Mouse (Mus musculus) urinary bladder, adult 18-20 months (tissue): ENCODE measurements around the gene Immp2l.

Source experiments
- DNase-seq, 2 experiments: peaks; one replicate each; pipeline ENCODE4 v3.0.0; 2022; ENCODE audit warnings: low spot score in 2 of 2, mixed read lengths in 2 of 2

Immp2l gene

DNA sequence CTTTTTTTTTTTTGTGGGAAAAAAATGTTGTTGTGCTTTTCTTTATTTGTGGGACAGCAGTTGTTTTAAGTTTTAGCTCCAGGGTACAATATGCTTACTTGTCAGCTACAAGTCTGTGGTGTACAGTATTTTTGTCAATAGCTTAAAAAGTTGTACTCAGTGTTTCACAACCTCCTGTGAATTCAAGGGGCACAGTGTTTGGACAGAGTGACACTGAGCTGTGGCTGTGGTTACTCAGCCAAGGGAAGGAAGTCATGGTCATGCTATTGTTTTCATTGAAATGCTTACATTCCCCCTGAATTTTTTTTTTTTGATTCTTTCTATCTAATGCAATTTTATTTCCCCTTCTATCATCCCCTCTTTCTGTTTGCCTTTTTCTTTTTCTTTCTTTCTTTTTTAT, 159.0 kb downstream of the Immp2l start:
- DNase-seq = no peak

DNA sequence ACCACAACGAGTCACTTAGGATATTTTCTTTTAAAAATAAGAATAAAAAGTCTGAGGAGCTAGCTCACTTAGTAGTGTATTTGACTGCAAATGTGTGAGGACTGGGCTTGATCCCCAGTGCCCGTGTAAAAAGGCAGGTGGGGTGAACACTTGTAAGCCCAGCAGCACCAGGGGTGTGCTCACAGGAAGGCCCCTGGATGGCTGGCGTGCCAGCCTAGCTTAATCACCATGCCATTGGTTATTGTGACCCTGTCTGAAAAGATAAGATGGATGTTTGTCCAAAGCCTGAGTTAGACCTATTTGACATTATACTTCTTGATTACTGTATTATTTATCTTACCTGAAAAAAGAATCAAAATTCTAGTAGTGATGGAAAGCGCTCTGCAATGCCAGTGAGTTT, 161.2 kb downstream of the Immp2l start:
- DNase-seq = no peak

DNA sequence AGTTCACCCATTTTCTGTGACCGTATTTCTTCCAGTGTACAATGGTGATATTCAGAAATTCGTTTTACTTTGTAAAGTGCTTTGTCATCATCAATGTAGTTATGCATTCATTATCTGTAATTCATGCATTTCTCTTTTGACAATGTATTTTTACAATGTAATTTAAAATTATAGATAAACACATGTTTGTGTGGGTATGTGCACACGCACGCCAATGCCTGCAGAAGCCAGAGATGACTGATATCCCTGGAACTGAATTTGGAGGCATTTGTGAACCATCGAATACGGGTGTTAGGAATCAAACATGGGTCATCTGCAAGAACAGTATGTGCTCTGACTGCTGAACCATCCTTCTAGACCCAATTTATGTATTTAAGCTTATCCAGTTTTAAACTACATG, 161.6 kb downstream of the Immp2l start:
- no peak for DNase-seq

DNA sequence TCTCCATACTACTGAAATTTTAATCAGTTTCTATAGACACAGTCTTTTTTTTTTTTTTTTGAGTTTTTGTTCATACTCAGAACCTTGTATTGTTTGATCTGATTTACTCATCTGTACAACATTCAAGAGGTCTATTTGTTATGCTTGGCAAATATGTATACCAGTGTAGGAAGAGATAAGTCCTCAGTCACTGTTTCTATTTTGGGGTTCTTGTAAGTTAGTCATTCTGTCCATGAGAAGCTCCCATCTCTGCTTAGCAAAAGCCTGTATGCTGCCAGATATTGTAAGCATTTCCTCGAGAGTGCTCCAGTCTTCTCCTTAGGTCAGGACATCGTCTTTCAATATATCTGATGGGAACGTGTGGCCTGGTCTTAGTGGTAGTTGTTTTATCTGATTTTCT, 168.9 kb downstream of the Immp2l start:
- DNase-seq = no peak

DNA sequence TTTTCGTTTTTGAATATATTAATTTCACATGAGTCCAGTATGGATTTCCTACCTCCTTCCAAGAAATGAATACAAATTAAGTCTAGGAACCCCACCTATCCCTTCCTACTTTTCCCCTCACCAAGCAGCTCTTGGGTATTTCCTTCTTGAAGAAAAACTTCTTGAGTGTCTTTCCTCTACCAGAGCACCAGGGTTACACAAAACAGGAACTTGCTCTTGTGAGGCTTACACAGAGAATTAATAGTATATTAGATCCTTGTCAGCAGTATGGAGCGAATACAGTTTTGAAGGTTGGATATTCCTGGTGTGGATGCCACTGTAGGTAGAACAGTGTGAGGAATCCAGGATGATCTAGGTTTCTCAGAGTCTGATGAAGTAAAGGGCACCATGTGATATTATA, 172.5 kb downstream of the Immp2l start:
- DNase-seq = no peak

DNA sequence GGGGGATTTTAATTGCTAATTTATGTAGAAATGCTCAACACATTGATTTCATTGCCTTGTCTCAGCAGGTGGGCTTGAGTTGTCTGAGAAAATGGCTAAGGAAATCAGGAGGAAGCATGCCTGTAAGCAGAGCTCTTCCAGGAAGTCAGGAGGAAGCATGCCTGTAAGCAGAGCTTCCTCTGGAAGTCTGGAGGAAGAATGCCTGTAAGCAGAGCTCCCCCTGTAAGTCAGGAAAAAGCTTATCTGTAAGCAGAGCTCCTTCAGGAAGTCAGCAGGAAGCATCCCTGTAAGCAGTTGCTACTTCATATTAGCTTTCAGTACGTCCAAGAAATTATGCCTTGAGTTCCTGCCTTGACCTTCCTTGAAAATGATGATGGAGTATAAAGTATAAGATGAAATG, 191.3 kb downstream of the Immp2l start:
- DNase-seq = no peak

DNA sequence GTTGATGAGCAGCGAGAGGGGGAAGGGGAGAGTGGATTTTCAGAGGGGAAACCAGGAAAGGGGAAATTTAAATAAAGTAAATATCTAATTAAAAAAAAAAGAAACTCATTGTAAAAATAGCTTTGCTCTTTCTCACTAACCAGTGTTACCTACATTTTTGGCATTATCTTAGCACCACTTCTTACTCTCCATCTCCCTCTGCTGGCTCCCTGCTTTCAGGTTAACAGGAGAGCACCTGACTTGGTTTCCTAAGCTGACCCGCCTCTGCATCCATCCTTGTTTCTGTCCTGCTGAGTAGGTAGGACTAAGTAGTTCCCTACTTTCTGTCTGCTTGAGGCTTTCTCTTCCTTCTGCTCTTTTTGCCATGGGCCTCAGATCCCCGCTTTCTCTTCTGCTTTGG, 198.0 kb downstream of the Immp2l start:
- DNase-seq = no peak

DNA sequence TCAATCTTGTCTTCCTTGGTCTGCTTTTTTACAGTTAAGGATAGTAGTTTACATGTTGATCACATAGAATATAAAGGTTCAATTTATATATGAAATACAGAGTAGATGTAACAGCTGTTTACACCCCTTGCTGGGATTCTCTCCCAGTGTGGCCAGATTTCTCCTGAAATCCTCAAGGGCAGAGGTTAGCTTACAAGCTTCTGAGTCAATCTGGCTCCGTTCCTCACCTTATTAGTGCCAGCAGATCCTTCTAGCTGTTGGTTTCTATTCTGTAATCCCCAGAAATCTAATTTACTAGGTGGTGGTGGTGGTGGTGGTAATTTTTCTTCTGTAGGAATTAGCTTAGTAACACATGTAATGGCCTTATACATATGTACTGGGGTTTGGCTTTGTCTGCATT, 199.8 kb downstream of the Immp2l start:
- no peak for DNase-seq

DNA sequence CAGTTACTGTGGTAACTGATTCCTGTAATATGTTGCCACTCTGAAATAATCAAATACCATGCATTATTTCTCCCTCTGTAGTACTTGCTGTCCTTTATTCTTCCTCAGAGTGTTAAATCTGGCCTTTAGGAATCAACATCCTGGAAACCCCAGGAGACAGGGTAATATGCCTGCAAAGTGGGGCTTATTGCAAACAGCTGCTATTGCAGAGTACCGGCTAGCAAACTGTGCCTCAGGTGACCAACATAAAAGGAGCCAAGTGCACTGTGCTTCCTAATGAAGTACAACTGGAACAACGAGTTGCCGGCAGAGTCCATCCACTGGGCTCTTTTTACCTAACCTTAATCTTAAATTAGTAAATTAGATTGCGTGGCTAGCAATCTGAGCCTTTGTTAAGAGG, 200.6 kb downstream of the Immp2l start:
- DNase-seq = no peak

DNA sequence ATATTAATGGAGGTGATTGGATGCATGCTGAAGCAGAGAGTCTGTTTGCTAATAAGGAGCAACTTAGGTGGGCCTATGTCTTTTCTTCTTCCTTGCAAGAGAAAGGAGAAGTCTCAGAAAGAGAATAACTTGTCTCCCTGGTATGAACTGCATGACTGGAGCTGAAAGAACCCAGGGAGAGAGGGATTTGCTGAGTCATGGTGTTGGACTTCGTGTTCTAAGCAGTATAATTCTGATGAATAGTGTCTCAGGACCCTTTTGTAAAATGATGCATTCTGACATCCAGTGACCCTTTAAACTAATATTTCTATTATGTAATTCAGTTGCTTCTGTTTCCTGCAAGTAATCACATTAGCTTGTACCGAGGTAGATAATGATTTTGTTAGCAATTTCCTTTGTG, 208.1 kb downstream of the Immp2l start:
- no peak for DNase-seq

DNA sequence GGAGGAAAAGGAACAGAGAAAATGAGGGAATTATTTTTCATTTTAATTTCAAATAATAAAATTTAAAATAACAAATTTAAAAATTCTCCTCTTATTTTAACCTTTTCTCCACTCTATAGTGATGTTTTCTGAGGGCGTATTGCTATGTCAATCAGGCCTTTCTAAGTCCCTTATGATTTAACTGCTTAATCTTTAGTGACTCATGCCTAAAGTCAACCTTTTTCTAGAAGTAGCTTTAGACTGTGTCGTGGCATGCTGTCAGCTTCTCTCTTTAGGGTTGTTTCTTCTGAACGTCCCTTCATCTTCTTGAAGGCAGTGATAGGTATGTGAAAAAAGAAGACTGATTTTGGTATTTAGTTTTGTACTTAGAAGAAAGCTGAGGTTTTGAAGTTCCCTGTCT, 214.0 kb downstream of the Immp2l start:
- DNase-seq = no peak

DNA sequence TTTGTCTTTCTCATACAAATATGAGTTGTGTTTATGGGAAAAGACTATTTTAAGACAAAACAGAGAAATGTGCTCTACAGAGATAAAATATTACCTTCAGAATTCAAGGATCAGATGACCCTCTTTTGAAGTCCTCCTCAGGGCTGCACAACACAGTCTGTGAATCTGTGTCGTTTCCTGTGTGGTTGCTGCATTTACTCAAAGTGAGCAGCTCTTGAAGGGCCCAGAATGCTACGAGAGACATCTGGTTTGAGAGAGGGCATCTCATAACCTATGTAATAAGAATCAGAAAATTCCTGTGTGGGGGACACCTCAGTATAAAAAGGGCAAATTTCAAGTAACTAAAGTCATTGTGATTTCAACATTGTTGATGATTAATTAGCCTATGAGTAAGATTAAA, 217.3 kb downstream of the Immp2l start:
- no peak for DNase-seq

DNA sequence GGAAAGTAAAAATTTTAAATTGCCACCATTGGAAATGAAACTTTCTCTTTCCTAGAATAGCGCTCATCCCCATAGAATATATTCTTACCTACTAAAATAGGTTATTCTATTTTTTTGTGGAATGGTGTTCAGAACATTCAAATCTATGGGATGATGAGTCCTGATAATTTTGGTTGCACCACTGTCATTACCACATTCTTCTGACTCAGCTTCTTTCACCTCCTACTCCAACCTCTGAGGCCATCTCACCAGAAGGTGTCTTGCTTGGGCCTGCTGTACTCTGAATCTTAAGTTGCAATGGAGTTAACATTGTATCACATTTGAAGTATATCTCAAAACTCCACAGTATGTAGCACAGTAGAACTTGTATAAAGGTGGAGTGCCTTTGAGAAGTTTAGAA, 224.4 kb downstream of the Immp2l start:
- DNase-seq = no peak

DNA sequence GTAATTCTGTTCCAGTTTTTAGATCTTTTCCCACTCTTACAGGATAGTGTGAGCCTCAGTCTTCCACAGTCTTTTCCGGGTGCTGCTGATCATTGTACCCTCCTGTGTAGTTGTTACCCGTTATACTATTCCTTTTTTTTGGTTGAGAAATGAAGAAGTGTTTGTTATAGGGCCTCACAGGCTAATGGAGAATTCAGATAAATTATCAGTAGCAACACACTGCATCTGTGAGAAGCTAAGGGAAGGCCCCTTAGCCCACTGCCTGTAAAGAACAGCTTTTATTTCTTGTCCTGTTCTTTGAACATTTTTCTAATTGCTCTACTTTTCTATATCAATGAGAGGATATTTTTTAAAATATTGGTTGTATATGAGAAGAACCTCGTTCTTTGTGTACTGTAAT, 226.2 kb downstream of the Immp2l start:
- no peak for DNase-seq

DNA sequence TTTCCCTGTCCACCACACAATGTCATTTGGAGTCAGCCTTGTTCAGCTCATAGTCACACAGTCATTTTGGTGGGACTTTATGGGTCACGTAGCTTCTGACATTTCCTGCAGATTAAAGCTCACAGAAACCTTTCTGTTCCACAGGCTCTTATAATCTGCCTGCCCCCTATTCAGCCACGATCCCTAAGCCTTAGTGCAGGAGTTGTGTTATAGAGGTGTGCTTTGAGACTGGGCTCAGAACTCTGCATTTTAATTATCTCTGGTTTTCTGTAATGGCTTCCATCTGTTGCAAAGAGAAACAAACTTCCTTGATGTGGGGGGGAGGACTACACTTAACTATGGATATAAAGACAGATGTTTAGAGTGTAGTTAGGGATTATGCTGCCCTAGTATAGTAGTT, 234.0 kb downstream of the Immp2l start:
- no peak for DNase-seq

DNA sequence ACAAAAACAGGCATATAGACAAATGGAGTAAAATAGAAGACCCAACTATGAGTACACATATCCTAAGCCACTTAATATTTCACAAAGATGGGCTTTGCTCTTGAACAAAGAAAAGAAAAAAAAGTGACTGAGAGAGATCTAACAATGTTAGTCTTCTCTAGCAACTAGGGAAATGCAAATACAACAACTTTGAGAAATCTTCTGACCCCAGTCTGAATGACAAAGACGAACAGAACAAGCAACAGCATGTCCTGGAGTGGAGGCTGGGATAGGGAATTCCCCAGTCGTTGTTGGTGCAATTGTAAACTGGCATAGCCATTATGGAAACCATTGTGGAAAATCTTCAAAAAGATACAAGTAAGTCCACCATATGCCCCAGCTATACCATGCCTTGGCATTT, 235.7 kb downstream of the Immp2l start:
- DNase-seq = no peak

DNA sequence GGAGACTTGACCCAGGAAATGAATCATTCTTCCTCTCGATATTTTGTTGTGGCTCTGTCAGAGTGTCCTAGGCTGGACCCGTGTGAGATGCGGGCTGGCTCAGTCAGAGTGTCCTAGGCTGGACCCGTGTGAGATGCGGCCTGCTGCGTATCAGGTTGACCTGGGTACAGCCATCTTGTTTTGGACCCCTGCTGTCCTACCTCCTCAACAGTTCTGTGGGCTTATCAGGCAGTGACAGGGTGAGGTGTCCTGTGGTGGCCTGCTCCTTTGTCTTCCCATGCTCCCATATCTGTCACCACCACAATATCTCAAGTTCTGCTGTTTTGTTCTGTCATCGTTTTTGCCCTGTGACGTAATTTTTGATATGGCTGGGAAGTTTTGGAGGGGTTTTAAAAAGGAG, 250.2 kb downstream of the Immp2l start:
- no peak for DNase-seq

DNA sequence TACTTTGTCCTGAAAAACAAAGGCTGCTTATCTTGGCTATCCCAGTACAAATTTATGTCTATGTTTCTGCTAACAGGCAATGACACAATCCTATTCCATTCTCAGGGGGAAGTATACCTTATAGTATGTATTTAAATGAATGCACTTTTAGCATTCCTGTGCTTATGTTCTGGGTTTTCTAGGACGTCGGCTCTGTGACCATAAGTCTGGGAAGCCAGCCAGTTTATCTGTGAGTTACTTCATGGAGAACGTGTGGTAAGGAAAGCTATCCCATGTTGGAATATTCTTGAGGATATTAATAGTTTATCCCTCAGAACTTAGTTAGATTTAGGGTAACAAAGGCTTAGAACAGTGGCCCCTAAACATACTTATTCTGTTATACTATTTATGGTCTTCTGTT, 251.5 kb downstream of the Immp2l start:
- no peak for DNase-seq

DNA sequence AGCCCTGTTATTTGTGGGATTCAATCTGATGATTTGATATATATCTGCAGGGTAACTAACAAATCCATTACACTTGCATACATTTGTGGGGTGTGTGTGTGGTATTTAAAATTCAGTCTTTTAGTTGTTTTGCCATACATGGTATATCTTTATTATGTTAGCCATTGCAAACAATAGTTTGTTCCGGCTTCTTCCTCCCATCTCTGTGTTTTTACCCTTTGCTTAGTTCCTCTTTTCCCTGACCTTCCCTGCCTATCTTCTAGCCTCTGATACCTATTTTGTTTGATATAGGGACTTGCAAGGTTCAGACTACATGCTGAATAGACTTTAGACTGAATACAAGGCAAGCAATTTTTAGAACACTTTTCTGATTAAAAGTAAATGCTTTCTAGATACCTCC, 254.0 kb downstream of the Immp2l start:
- no peak for DNase-seq

DNA sequence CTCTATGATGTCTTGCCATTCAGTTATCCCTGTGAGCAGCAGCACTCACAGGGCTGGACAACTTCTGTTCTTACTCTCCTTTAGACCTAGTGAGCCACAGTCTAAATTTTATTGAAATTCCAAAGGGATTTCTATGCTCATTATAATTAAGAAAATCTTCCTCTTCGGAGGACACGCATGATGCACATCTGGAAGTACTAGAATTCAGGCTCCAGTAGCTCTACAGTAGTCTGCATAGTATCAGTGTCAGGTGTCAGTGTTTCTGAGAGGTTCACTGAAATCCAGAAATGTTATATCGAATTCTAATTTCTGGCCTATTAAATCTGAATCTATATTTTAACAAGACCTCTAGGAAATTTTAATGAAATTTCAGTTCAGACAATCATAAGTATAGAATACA, 265.2 kb downstream of the Immp2l start:
- no peak for DNase-seq

DNA sequence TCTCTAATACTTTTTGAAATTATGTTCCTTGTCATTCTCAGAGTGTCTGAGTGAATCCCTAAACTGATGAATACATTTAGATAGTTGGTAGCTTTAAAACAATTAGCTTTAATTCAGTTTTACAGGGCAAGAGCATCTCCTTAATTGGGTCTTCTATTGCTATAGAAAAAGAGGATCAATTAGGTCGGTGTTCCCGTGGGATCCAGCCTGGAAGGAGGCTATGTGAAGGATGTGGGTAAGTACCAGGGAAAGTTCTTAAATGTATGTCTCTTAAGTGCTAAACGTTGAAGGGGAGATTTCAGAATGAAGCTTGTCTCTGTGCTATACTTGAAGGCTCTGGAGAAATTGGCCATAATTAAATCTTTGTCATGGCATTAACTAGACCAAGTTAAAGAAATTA, 283.1 kb downstream of the Immp2l start:
- no peak for DNase-seq

DNA sequence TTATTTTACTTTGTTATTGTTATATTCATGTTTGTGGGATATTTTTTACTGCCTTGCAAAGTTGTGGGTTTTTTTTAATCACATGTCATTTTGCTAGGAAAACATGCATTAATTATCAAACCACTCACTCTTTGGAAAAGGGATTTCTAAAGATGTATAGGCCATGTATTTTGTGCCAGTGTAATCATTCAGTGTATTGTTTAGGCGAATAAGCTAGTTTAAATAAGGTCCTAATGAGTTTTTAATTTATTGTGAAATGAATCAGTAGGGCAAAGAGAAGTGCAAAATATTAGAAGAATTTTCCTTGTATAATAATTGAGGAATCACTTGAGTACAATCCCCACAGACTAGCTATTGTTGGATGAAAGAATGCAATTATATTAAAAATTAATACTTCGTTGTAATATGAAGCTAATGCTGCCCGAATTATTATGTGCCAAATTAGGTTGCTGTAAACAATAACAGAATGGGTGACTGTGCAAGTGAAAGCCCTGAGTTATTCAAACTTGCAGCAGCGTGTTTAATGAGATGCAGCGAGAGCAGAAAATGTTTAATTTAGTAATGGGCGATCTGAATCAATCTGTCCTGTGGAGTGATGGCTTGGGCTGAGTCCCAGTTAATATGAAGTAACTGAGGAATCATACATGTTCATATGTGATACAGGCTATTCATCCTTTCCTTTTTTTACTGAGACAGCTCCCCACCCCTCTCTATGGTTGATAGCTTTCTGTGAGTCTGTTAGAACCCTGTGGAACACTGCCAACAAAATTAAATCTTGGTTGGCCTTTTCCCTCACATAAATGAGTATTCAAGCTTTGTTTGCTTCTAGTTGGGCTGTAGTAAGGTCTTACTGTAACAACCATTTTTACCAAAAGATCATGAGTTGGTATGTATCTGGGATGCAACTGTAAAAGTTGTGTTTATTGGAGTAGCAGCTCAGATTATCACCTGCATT, 285.1 kb downstream of the Immp2l start:
- DNase-seq = no peak

DNA sequence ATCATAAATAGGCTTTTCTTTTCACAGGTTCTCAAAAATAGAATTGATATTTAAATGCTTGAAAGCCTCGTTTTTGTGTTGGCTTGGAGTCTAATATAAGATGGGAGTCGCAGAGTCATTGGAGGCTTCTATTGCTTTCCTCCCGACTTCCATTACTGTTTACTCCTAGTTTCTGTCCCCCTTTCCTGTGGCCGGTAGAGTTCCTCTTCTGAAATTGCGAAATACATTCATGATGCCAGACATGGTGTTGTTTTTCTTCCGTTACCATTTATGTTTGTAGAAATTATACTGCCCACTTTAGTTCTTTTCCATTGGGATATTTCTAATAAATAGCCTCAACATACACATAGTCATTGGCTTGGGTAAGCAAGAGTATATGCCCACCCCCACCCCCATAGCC, 289.5 kb downstream of the Immp2l start:
- no peak for DNase-seq
